Mouse (Mus musculus): ENCODE results near the gene Fam71b. TPM values are rescaled to one million over a fixed set of nuclear protein-coding genes. Genes with fewer than 3 reads are reported as not detected.

Gene Fam71b
- polyA plus RNA-seq, 1 experiment, result not detected

DNA sequence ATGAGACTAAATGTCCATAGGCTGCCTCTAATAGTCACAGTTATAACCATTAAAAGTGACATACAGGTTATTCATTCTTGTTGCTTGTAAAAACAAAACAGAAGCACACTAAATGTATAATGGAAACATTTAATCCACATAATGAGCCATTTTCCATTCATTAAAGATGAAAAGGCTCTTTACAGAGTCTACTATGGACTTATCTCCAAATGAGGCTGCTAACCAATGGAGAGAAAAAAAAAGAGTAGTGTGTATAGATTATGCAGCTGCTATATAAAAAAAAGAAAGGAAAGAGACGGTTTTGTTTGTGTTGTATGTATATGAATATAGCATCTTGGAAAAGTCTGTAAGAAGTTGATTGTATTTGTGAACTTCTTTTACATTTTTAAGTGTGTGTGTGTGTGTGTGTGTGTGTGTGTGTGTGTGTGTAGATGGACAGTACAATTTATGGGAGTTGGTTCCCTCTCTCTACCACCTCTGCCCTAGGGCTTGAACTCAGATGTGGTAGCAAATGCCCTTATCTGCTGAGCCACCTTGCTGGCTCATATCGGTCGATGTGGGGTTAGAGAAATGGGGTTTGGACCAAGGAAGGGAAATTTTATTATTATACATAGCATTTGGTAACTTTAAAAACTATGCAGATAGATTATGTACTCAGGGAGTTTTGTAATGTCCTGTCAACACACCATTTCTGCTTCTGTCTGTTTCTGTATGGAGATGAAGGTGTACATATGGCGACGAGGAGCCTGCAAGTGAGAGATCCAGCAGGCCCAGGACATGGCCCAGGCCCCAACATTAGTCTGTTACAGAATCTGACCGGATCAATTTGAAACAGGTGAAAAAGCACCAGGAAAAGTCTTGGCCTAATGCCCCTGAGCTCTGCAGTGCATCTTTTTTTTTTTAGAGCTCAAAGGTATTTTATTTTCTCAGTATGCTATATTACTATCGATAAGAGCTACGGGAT is 18.3 kb upstream of the Fam71b start:
- H3K9ac ChIP-seq (ENCODE audit: low read depth, poor library complexity, severe bottlenecking), result no peak overlapping the region
- no peaks in the 10 kb centered on the region for H3K27me3 ChIP-seq (ENCODE audit: control insufficient read depth, insufficient read depth, low read length, poor library complexity, severe bottlenecking)
- H3K4me1 ChIP-seq (ENCODE audit: control insufficient read depth, insufficient read depth, low read length), result no peaks in the 10 kb centered on the region
- no peaks in the 10 kb centered on the region for H3K36me3 ChIP-seq (ENCODE audit: control insufficient read depth, insufficient read depth, low read length, poor library complexity, severe bottlenecking)
- no peaks in the 10 kb centered on the region for H3K9me3 ChIP-seq (replicated peaks; ENCODE audit: control insufficient read depth, insufficient read depth, low read length, poor library complexity, severe bottlenecking)
- TF ChIP-seq CTCF (IDR thresholded peaks at IDR 0.05; ENCODE audit: low read depth, low read length) (no peak), EP300 (IDR thresholded peaks at IDR 0.05; ENCODE audit: insufficient read depth, low read depth, low read length) (no peak), POLR2A (IDR thresholded peaks at IDR 0.05; ENCODE audit: insufficient read depth, low read length) (no peak)
- no peak overlapping the region for H3K27ac ChIP-seq (ENCODE audit: insufficient read depth, low read length)
- H3K4me3 ChIP-seq (ENCODE audit: low read depth, low read length), result no peak overlapping the region

DNA sequence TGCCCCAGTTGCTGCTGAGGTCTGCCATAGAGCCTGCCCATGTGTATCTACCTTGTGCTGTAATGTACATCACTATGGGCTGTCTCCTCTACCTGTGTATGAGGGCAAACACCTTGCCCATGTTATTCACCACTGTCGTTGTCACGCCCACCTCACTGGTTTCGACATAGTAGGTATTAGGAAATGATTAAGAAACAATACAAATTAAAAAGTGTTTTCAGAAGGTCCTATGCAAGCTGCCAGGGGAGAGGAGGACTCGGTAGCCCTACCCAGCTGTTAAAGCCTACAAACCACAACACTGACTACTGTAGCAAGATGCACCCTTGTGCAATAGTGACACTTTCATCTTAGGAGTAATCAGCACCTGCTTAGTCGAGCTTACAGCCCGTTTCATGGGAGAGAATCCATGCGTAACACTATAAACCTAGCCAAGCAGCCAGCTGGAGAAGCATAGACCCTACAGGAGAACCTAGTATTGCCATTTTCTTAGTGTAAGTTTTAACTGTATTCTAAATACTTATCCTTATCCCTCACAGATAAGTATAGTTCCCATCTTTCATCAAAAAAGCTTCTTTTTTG is 16.2 kb upstream of the Fam71b start:
- H3K27ac ChIP-seq (ENCODE audit: insufficient read depth, low read length), result no peak overlapping the region
- H3K4me1 ChIP-seq (ENCODE audit: control insufficient read depth, insufficient read depth, low read length), result no peaks in the 10 kb centered on the region
- no peaks in the 10 kb centered on the region for H3K36me3 ChIP-seq (ENCODE audit: control insufficient read depth, insufficient read depth, low read length, poor library complexity, severe bottlenecking)
- H3K9me3 ChIP-seq (replicated peaks; ENCODE audit: control insufficient read depth, insufficient read depth, low read length, poor library complexity, severe bottlenecking), result no peaks in the 10 kb centered on the region
- no peak overlapping the region for H3K9ac ChIP-seq (ENCODE audit: low read depth, poor library complexity, severe bottlenecking)
- H3K4me3 ChIP-seq (ENCODE audit: low read depth, low read length), result no peak overlapping the region
- H3K27me3 ChIP-seq (ENCODE audit: control insufficient read depth, insufficient read depth, low read length, poor library complexity, severe bottlenecking), result no peaks in the 10 kb centered on the region
- TF ChIP-seq CTCF (IDR thresholded peaks at IDR 0.05; ENCODE audit: low read depth, low read length) (no peak), EP300 (IDR thresholded peaks at IDR 0.05; ENCODE audit: insufficient read depth, low read depth, low read length) (no peak), POLR2A (IDR thresholded peaks at IDR 0.05; ENCODE audit: insufficient read depth, low read length) (no peak)

DNA sequence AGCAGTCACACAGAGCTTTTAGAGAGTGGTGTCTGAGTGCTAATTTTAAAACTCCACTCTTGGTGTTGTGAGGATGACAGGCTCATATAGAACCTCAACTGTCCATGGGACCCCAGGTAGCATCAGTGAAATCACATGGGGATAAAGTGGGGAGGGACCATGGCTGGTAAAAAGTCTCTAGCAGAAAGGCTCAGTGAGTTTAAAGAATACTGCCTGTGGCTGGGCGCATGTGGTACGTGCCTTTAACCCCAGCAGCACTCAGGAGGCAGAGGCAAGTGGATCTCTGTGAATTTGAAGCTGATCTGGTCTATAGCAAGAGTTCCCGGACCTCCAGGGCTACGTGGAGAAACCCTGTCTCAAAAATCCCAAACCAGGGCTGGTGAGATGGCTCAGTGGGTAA is 13.9 kb upstream of the Fam71b start:
- H3K4me3 ChIP-seq (ENCODE audit: low read depth, low read length), result no peak overlapping the region
- TF ChIP-seq POLR2A (IDR thresholded peaks at IDR 0.05; ENCODE audit: insufficient read depth, low read length), result no peak
- no peak for TF ChIP-seq CTCF (IDR thresholded peaks at IDR 0.05; ENCODE audit: low read depth, low read length)
- TF ChIP-seq EP300 (IDR thresholded peaks at IDR 0.05; ENCODE audit: insufficient read depth, low read depth, low read length), result no peak

DNA sequence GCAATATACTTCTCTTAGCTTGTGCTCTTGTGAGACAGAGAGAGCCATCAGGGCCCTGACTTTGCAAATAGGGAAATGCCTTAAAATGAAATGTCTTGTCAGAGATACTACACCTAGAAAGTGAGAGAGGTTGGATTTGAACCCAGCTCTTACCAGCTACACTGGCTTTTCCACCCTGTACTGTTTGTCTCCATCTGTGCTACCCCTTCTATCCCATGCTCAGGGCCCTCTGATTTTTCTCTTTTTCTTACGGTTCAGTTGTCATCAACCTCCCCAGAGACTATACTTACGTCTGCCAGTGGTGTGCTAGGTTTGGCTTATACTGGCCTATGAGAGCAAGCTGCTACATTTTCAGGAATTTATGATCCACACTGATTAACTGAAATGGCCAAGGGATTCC is 11.4 kb upstream of the Fam71b start:
- H3K9ac ChIP-seq (ENCODE audit: low read depth, poor library complexity, severe bottlenecking), result no peak overlapping the region
- no peak overlapping the region for H3K27ac ChIP-seq (ENCODE audit: insufficient read depth, low read length)
- H3K4me1 ChIP-seq (ENCODE audit: control insufficient read depth, insufficient read depth, low read length), result no peaks in the 10 kb centered on the region
- H3K36me3 ChIP-seq (ENCODE audit: control insufficient read depth, insufficient read depth, low read length, poor library complexity, severe bottlenecking), result no peaks in the 10 kb centered on the region
- H3K27me3 ChIP-seq (ENCODE audit: control insufficient read depth, insufficient read depth, low read length, poor library complexity, severe bottlenecking), result no peaks in the 10 kb centered on the region
- H3K4me3 ChIP-seq (ENCODE audit: low read depth, low read length), result no peak overlapping the region
- H3K9me3 ChIP-seq (replicated peaks; ENCODE audit: control insufficient read depth, insufficient read depth, low read length, poor library complexity, severe bottlenecking), result no peaks in the 10 kb centered on the region
- no peak for TF ChIP-seq EP300 (IDR thresholded peaks at IDR 0.05; ENCODE audit: insufficient read depth, low read depth, low read length)
- TF ChIP-seq POLR2A (IDR thresholded peaks at IDR 0.05; ENCODE audit: insufficient read depth, low read length), result no peak
- no peak for TF ChIP-seq CTCF (IDR thresholded peaks at IDR 0.05; ENCODE audit: low read depth, low read length)

More for the DNA sequence above, 13.9 kb upstream of the Fam71b start:
- Histone ChIP-seq H3K27ac (ENCODE audit: insufficient read depth, low read length) (no peak overlapping the region), H3K36me3 (ENCODE audit: control insufficient read depth, insufficient read depth, low read length, poor library complexity, severe bottlenecking) (no peaks in the 10 kb centered on the region), H3K9ac (ENCODE audit: low read depth, poor library complexity, severe bottlenecking) (no peak overlapping the region), H3K4me1 (ENCODE audit: control insufficient read depth, insufficient read depth, low read length) (no peaks in the 10 kb centered on the region), H3K27me3 (ENCODE audit: control insufficient read depth, insufficient read depth, low read length, poor library complexity, severe bottlenecking) (no peaks in the 10 kb centered on the region), H3K9me3 (replicated peaks; ENCODE audit: control insufficient read depth, insufficient read depth, low read length, poor library complexity, severe bottlenecking) (no peaks in the 10 kb centered on the region)

DNA sequence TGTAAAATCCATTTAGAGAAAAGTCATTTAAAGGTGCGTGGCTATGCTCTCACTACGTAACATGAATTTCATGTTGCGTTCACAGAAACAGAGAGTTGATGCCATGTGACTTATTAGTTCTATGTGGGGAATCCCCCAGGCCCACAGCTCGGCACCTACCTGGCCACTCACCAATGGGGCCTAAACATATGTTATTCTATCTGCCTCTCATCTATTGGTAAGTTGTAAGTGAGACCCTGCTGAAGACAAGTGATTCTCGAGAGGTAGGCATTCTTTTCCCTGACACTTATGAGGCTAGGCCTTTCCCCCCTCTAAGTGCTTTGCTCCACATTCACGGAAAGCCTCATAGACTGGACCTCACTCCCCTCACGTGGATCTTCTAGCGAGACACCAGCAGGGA is 9.8 kb upstream of the Fam71b start:
- no peak for TF ChIP-seq EP300 (IDR thresholded peaks at IDR 0.05; ENCODE audit: insufficient read depth, low read depth, low read length)
- TF ChIP-seq POLR2A (IDR thresholded peaks at IDR 0.05; ENCODE audit: insufficient read depth, low read length), result no peak
- no peak for TF ChIP-seq CTCF (IDR thresholded peaks at IDR 0.05; ENCODE audit: low read depth, low read length)
- no peaks in the 10 kb centered on the region for H3K4me1 ChIP-seq (ENCODE audit: control insufficient read depth, insufficient read depth, low read length)

DNA sequence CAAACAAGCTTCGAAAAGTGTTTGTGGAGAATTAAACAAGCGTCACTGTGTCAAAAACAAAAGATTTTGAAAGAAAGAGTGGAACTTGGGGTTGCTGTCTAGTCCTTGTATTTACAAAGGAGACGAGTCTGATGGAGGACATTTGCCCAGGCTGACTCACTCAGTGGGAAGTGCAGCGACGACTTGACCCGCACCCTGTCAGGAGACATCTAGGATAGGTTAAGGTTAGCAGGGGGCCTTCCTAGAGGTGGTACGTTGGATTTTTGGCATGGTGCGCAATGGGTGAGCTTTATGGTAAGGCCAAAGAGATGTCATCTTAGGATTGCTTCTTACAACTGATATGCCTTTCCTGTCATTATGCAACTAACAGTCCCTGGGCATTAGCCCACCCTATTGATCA is 9.3 kb upstream of the Fam71b start:
- no peak for TF ChIP-seq EP300 (IDR thresholded peaks at IDR 0.05; ENCODE audit: insufficient read depth, low read depth, low read length)
- no peak for TF ChIP-seq CTCF (IDR thresholded peaks at IDR 0.05; ENCODE audit: low read depth, low read length)
- no peak for TF ChIP-seq POLR2A (IDR thresholded peaks at IDR 0.05; ENCODE audit: insufficient read depth, low read length)
- no peak overlapping the region for H3K9ac ChIP-seq (ENCODE audit: low read depth, poor library complexity, severe bottlenecking)
- no peaks in the 10 kb centered on the region for H3K27me3 ChIP-seq (ENCODE audit: control insufficient read depth, insufficient read depth, low read length, poor library complexity, severe bottlenecking)
- H3K4me1 ChIP-seq (ENCODE audit: control insufficient read depth, insufficient read depth, low read length), result no peaks in the 10 kb centered on the region
- no peak overlapping the region for H3K4me3 ChIP-seq (ENCODE audit: low read depth, low read length)
- H3K27ac ChIP-seq (ENCODE audit: insufficient read depth, low read length), result no peak overlapping the region
- no peaks in the 10 kb centered on the region for H3K36me3 ChIP-seq (ENCODE audit: control insufficient read depth, insufficient read depth, low read length, poor library complexity, severe bottlenecking)
- H3K9me3 ChIP-seq (replicated peaks; ENCODE audit: control insufficient read depth, insufficient read depth, low read length, poor library complexity, severe bottlenecking), result no peaks in the 10 kb centered on the region

More for the DNA sequence above, 9.8 kb upstream of the Fam71b start:
- no peak overlapping the region for H3K27ac ChIP-seq (ENCODE audit: insufficient read depth, low read length)
- no peaks in the 10 kb centered on the region for H3K27me3 ChIP-seq (ENCODE audit: control insufficient read depth, insufficient read depth, low read length, poor library complexity, severe bottlenecking)
- no peak overlapping the region for H3K4me3 ChIP-seq (ENCODE audit: low read depth, low read length)
- H3K9me3 ChIP-seq (replicated peaks; ENCODE audit: control insufficient read depth, insufficient read depth, low read length, poor library complexity, severe bottlenecking), result no peaks in the 10 kb centered on the region
- H3K36me3 ChIP-seq (ENCODE audit: control insufficient read depth, insufficient read depth, low read length, poor library complexity, severe bottlenecking), result no peaks in the 10 kb centered on the region
- no peak overlapping the region for H3K9ac ChIP-seq (ENCODE audit: low read depth, poor library complexity, severe bottlenecking)
